9 mouse cellular contexts compared by ENCODE assay signal in genomic region chr11:117047172-117047950, GRCm38 (mm10).
DNase-seq lines count a peak whose midpoint lies in the region; ATAC-seq and TF ChIP-seq lines count a peak whose summit lies in the region.
"Had no signal": no experiment of that assay in that cellular context is flagged by ENCODE, and none has a peak within 500 bp of the region (broad histone marks: within the 10 kb centered on the region; RNA-seq: fewer than 3 reads in every experiment).

No protein-coding gene starts in this region.

- H3K9me3 ChIP-seq in embryonic facial prominence, embryonic 12.5 days, result 0 out of 2 replicates have a peak, but pooled peaks cover 4% of the 10 kb centered on the region
- H3K9me3 ChIP-seq in lung, postnatal 0 days (ENCODE audit: low read length), result no peaks in the 10 kb centered on the region

- DNase-seq in right cerebral cortex, postnatal 14 days, result peak; percentile 60
- no peak for DNase-seq in right cerebral cortex, postnatal 25 days
- DNase-seq in heart, postnatal 25 days (ENCODE audit: low spot score), result peak; percentile 19
- peak; percentile 76 for DNase-seq in lung, postnatal 0 days (ENCODE audit: low spot score)
- DNase-seq in testis, postnatal 10 days (ENCODE audit: low spot score), result peak; percentile 80
- DNase-seq in layer of hippocampus, adult 11-12 months (ENCODE audit: low spot score), result no peak
- DNase-seq in spleen, postnatal 36 days (ENCODE audit: low spot score in 2 of 2), result no peak
- DNase-seq: liver, embryonic 13.5 days had no signal

- 0 out of 2 replicates have a peak overlapping the region, but pooled peaks have one; percentile 1 for H3K4me3 ChIP-seq in embryonic facial prominence, embryonic 12.5 days
- H3K4me3 ChIP-seq in lung, postnatal 0 days (ENCODE audit: low read depth, low read length), result no peak overlapping the region
- H3K4me3 ChIP-seq: liver, embryonic 13.5 days had no signal

- H3K27me3 ChIP-seq in embryonic facial prominence, embryonic 12.5 days, result 0 out of 2 replicates have a peak, but pooled peaks cover 3% of the 10 kb centered on the region
- H3K27me3 ChIP-seq in lung, postnatal 0 days (replicated peaks; ENCODE audit: insufficient read depth, low read length), result no peaks in the 10 kb centered on the region

- H3K36me3 ChIP-seq in embryonic facial prominence, embryonic 12.5 days, result no peaks in the 10 kb centered on the region
- H3K36me3 ChIP-seq in lung, postnatal 0 days (ENCODE audit: insufficient read depth, low read length), result no peaks in the 10 kb centered on the region
- H3K36me3 ChIP-seq: liver, embryonic 13.5 days had no signal

- WGBS in embryonic facial prominence, embryonic 12.5 days, result 31% methylated on average over 22 of the region's 22 CpGs
- 13% methylated on average over 22 of the region's 22 CpGs for WGBS in lung, postnatal 0 days

- no peak for TF ChIP-seq EP300 in lung, postnatal 0 days (IDR thresholded peaks at IDR 0.05)

- no peak for TF ChIP-seq CTCF in lung, postnatal 0 days (IDR thresholded peaks at IDR 0.05)

- intact Hi-C loops in heart, postnatal 25 days (cut with DNase I), result no loop called here

- no peak for ATAC-seq in embryonic facial prominence, embryonic 12.5 days (ENCODE audit: insufficient number of reproducible peaks, insufficient read depth, low FRiP score, low TSS enrichment)
- peak; percentile 66 for ATAC-seq in lung, postnatal 0 days

- no peak overlapping the region for H3K9ac ChIP-seq in embryonic facial prominence, embryonic 12.5 days
- H3K9ac ChIP-seq in lung, postnatal 0 days (replicated peaks; ENCODE audit: low read depth), result no peak overlapping the region
- H3K9ac ChIP-seq: liver, embryonic 13.5 days had no signal

- peak overlapping the region; percentile 19 for H3K4me2 ChIP-seq in embryonic facial prominence, embryonic 12.5 days (replicated peaks)
- 0 out of 2 replicates have a peak overlapping the region, but pooled peaks have one; percentile 3 for H3K4me2 ChIP-seq in lung, postnatal 0 days (replicated peaks; ENCODE audit: low read depth, low read length)
- H3K4me2 ChIP-seq: liver, embryonic 13.5 days had no signal

- H3K4me1 ChIP-seq in embryonic facial prominence, embryonic 12.5 days, result peaks cover 8% of the 10 kb centered on the region; the same call in 1 of the 2 replicates
- H3K4me1 ChIP-seq in lung, postnatal 0 days (ENCODE audit: insufficient read depth, low read depth, low read length), result peaks cover 5% of the 10 kb centered on the region; the same call in 1 of the 2 replicates
- H3K4me1 ChIP-seq: liver, embryonic 13.5 days had no signal

- peak overlapping the region; percentile 37; the same call in 1 of the 2 replicates for H3K27ac ChIP-seq in embryonic facial prominence, embryonic 12.5 days
- H3K27ac ChIP-seq in lung, postnatal 0 days (ENCODE audit: low read length), result peak overlapping the region; percentile 38; the same call in 1 of the 2 replicates
- H3K27ac ChIP-seq: liver, embryonic 13.5 days had no signal

Comparison
In these comparisons a context has a peak if more than half of its experiments do, and no peak if none do; other contexts are left out.
1. DNase-seq: peak in right cerebral cortex, postnatal 14 days (single experiment), heart, postnatal 25 days (single experiment), lung, postnatal 0 days (single experiment) and testis, postnatal 10 days (single experiment); none in right cerebral cortex, postnatal 25 days (single experiment), layer of hippocampus, adult 11-12 months (single experiment) and spleen, postnatal 36 days (0 of 2).